Mouse (Mus musculus): ENCODE results near the gene Zfp827.

Gene Zfp827

GRCm38 (mm10) chr8:79155556-79156161 lies 127.4 kb downstream of the Zfp827 start:
- no peak for DNase-seq (ENCODE audit: low spot score in 2 of 2)

- no peak for DNase-seq (ENCODE audit: low spot score in 2 of 2)
Observed at GRCm38 (mm10) chr8:79157366-79157765, 129.1 kb downstream of the Zfp827 start.

- no peak for DNase-seq (ENCODE audit: low spot score in 2 of 2)
Observed at GRCm38 (mm10) chr8:79158357-79158756, 130.1 kb downstream of the Zfp827 start.

- no peak for DNase-seq (ENCODE audit: low spot score in 2 of 2)
Observed at GRCm38 (mm10) chr8:79159397-79159796, 131.2 kb downstream of the Zfp827 start.

DNA sequence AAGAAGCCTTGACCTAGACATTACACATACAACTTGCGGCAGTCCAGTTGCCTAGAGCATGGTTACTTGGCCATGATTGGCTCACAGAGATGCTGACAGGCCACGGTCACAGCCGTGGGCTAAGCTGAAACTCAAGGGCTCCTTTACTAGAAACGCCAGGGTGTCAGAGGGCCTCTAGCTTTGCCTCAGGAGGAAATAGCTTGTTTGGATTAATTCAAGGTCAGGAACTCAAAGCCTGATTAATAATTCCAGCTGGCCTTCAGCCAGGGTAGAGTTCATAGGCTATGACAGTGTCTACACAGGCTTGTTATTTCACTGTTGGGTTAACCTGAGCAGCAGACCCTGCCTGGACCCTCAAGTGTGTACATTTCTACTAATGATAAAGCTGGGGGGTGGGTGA lies 132.1 kb downstream of the Zfp827 start:
- DNase-seq (ENCODE audit: low spot score in 2 of 2) = no peak

- DNase-seq (ENCODE audit: low spot score in 2 of 2) = no peak
Observed at GRCm38 (mm10) chr8:79161172-79161778, 133.0 kb downstream of the Zfp827 start.

- peak; percentile 40 to 79 for DNase-seq (ENCODE audit: low spot score in 2 of 2)
Observed at GRCm38 (mm10) chr8:79162533-79163308, 134.5 kb downstream of the Zfp827 start.

- no peak for DNase-seq (ENCODE audit: low spot score in 2 of 2)
Observed at GRCm38 (mm10) chr8:79164336-79164735, 136.1 kb downstream of the Zfp827 start.

DNA sequence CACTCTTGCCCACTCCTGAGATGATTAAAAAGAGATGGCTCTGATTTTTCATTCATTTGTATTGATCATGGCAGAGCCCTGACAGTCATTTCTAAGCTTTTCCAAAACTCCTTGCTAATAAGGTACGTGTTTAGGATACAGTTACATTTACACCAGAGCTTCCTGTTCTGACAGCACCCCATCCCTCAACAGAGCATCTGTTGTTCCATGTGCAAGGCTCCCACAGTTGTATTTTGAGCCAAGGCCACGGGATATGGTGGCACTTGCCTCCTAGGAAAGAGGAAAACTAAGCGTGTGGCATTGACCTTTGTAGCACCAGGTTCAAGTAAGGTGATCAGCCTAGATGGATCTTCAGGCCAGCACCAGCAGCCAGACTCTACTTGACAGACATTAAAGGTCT lies 137.0 kb downstream of the Zfp827 start:
- DNase-seq (ENCODE audit: low spot score in 2 of 2) = no peak

GRCm38 (mm10) chr8:79173606-79174005 lies 145.4 kb downstream of the Zfp827 start:
- DNase-seq (ENCODE audit: low spot score in 2 of 2) = no peak

GRCm38 (mm10) chr8:79175991-79176390 lies 147.8 kb downstream of the Zfp827 start:
- DNase-seq (ENCODE audit: low spot score in 2 of 2) = no peak

GRCm38 (mm10) chr8:79179678-79180077 lies 151.4 kb downstream of the Zfp827 start:
- no peak for DNase-seq (ENCODE audit: low spot score in 2 of 2)

- DNase-seq (ENCODE audit: low spot score in 2 of 2) = no peak
Observed at GRCm38 (mm10) chr8:79185488-79185887, 157.3 kb downstream of the Zfp827 start.

- no peak for DNase-seq (ENCODE audit: low spot score in 2 of 2)
Observed at GRCm38 (mm10) chr8:79190071-79190470, 161.8 kb downstream of the Zfp827 start.

DNA sequence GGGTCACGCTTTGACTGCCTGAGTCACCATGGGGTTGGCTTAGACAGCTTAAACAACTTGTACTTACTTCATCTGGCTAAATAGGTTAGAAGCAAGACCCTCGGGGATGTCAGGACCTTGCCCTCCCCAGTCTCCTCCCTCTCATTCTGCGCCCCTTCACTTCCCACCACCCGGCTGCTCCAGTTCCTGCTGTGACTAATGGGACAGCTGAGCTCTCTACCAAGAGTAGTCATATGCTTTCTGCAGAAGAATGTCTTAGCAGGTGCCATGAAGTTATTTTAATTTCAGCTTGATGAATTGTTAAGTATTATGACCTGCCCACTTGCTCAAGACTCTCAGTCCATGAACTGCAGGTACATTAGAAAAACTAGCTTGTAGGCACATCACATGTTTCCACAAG lies 168.2 kb downstream of the Zfp827 start:
- no peak for DNase-seq (ENCODE audit: low spot score in 2 of 2)

DNA sequence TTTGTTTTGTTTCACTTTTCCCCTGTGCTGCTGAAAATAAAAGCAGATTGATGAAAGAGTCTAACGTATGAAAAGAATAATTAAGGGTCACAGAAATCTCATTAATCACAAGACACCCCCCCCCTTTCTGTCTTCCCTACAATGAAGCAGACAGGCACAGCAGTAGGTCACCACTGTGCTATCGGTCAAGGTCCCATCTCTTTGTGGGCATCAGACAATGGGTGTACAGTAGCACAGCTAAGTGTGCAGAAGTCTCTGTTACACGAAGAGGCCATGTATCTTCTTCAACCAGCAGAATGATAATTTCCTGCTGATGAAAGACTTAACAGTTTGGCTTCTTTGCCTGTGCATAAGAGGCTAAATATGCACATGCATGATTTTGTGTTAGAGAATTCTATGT lies 170.4 kb downstream of the Zfp827 start:
- no peak for DNase-seq (ENCODE audit: low spot score in 2 of 2)

- no peak for DNase-seq (ENCODE audit: low spot score in 2 of 2)
Observed at GRCm38 (mm10) chr8:79201446-79202147, 173.4 kb downstream of the Zfp827 start.

DNA sequence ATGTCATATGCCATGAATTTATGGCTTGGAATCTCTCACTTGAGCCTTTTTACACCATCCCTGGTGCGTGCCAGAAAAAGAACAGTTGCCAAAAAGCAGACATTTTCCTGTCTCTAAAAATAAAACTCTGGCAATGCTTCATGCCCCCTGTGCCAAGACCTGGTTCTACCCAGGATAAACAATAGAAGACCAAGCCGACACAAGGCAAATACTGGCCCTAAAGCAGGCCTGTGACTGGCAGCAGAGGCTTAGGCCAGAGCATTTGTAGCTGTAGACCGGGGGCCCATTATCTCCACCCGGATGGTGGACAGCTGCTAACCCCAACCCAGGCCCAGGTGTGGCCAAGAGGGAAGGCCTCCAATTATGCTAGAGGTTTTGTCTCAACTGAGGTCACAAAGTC lies 178.7 kb downstream of the Zfp827 start:
- DNase-seq (ENCODE audit: low spot score in 2 of 2) = no peak

DNA sequence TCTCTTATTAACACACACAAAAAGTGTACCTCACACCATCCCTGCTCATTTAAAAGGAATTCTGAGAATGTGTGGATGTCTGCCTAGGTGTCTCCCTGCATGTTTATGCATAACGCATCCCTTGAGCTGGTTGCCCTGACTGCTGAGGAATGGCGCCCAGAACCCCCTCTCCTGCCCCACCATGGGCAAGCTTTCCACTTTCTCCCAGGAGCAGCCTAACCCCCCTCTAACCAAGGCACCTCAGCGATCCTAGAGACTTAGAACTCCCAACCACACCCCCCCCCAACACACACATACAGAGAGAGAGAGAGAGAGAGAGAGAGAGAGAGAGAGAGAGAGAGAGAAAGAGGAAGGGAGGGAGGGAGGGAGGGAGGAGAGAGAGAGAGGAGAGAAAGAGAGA lies 179.9 kb downstream of the Zfp827 start:
- DNase-seq (ENCODE audit: low spot score in 2 of 2) = no peak

- no peak for DNase-seq (ENCODE audit: low spot score in 2 of 2)
Observed at GRCm38 (mm10) chr8:79208691-79209640, 180.7 kb downstream of the Zfp827 start.

DNA sequence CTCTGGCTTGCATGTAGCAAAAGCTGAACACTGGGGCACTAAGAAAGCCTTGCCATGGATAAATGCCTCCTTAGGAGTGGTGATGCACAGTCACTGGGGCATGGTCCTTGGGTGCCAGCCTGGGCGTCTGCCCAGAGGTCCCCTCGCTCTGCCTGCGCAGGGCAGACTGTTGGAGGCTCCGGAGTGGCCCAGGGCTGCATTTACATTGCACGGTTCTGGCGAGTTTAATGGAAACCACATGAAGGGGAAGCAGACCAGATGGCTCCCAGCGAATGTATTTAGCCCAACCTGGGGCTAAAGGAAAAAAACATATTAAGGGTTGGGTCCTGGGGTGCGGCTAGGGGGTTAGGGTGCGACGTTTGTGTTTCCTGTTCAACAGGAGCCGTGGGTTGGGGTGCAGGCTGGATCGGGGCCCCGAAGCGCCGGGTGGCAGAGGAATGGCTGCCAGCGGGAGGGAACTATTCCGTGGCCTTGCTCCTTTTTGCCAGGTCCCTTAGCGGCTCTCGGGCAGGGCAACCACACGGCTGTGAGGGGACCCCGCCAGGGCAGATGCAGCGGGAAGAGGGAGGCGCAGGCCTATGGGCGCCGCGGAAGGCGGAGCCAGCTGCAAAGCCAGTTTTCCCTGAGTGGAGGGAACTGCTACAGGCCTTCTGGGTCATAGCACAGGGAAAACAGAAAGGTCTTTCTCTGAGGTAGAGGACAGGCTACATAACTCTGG lies 181.6 kb downstream of the Zfp827 start:
- peak in 1 of 2 experiments; percentile 54 for DNase-seq (ENCODE audit: low spot score in 2 of 2)
